Mouse (Mus musculus): Measurements from ENCODE around the gene Ptk7.
"Not testable (repeated sequence)": the region's sequence is repeated elsewhere in the genome, so short reads cannot be mapped to it uniquely, and the experiment has no call there.

Gene Ptk7

DNA sequence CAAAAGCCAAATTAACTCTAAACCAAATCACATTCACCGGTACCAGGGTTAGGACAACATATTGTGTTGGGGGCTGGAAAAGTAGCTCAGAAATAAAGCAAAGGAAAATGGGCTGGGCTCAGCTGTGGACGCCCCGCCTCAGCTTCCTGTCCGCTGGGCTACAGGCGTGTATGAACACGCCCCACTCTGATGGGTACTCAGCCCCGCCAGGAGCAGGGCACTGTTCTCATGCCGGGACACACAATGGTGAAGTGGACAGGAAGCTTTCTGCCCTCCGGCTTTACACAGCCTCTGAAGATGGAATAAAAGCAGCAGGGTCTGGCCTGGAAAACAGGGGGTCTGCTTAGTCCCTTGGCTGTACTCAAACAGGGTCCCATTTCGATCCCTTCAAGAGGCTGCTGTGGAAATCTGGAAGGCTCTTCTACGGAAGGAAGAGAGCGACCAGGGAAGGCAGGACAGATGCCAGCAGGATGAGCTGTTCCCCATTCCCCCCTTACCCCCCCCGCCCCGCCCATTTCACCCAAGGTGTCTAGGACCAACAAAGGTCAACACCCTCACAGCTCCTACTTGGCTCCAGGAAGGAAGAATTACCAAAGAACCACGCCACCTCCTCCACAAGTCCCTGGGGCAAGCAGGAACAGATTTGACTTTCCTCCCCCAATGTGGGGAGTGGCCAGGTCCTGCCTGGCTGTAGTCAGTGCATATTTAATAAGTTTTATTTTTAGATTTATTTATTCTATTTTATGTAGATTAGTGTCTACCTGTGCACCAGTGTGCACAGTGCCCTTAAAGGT is 19.4 kb downstream of the Ptk7 start:
- no peak for DNase-seq (ENCODE audit: low spot score in 2 of 2)

- DNase-seq (ENCODE audit: low spot score in 2 of 2): no peak
Observed at GRCm38 (mm10) chr17:46605987-46606386, 23.3 kb downstream of the Ptk7 start.

GRCm38 (mm10) chr17:46605126-46605525 is 24.2 kb downstream of the Ptk7 start:
- DNase-seq (ENCODE audit: low spot score in 2 of 2): no peak

GRCm38 (mm10) chr17:46603229-46603628 is 26.1 kb downstream of the Ptk7 start:
- no peak for DNase-seq (ENCODE audit: low spot score in 2 of 2)

DNA sequence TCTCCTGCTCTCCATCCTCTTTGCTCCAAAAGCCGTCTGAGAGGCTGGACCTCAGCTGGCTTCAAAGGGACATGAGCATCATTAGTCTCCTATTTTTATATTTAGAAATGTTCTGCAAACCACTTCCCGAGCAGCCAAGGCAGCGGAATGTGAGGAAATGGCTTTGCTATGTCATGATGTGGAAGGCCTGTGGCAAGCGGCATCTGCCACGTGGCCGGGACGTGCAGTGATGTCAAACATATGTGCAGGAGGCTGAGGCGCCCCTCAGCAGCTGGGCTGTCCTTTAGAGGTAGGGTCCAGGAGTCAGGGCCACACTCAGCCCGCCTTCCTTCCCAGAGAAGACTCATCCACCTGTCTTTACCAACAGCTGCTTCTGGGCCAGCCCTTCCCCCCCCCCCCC is 27.1 kb downstream of the Ptk7 start:
- DNase-seq (ENCODE audit: low spot score in 2 of 2): no peak

DNA sequence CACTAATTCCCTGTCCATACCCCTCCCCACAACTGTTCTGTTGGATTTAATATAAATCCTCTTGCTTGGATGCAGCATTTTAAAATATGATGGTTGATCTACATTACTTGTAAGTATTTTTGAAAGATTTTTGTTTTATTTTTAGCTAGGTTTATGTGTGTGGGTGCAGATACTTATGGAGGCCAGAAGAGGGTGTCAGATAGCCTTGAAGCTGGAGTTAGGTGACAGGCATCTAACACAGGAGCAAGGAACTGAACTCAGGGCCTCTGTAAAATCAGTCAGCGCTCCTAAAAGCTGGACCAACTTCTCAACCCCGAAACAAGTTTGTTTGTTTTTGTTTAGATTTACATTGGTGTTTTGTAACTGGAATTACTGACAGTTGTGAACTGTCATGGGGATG is 28.7 kb downstream of the Ptk7 start:
- no peak for DNase-seq (ENCODE audit: low spot score in 2 of 2)

GRCm38 (mm10) chr17:46598963-46599362 is 30.3 kb downstream of the Ptk7 start:
- DNase-seq (ENCODE audit: low spot score in 2 of 2): no peak

GRCm38 (mm10) chr17:46597956-46598355 is 31.3 kb downstream of the Ptk7 start:
- DNase-seq (ENCODE audit: low spot score in 2 of 2): no peak

DNA sequence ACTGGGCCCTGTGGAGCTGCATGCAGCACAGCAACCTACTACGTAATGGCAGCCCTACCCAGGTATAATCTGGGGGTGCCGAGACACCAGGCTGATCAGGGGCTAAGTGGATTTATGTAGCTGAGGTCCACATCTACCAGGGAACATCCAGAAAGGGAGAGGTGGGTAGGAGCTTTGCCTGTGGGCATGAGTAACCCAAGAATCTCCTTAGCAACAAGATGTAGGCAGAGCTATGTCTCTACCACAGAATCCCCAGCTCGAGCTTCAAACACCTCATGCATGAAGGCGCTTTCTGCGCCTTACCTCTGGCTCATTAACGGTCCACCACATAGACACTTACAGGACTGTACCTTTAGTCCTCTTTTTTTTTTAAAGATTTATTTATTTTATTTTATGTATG is 34.0 kb downstream of the Ptk7 start:
- DNase-seq (ENCODE audit: low spot score in 2 of 2): no peak

DNA sequence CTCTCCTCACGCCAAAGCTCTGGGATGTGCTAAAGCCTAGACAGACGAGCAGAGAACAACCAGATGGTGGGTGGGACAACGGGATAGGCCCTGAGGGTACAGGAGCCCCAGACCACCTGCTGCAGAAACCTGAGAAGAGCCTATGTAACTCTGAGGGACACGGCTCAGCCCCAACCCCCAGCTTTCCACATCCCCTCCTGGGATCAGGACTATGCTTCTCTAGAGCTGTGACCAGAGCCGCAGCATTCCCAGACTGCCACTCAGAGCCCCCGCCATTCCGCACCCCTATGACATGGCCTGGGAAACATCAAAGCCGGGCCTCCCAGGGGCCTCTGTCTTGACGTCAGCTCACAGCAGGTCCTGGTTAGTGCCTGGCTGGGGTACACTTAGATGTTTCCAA is 34.7 kb downstream of the Ptk7 start:
- no peak for DNase-seq (ENCODE audit: low spot score in 2 of 2)

DNA sequence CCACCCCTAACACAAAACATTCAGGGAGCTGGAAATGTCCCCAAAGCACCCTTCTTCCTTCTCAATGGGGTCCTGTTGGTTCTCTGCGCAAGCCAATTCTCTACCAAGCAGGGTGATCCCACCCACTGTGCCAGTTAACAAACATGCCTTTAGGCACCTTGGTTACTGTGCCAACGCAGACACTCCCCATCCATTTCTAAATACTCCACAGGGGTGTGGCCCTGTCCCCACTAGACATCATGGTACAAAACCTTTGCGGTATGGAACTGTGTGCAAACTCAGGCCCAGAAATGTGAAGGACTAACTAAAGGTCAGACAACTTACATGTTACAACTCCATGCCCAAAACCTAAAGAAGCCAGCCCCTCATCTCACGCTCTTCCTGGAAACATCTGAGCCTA is 36.2 kb downstream of the Ptk7 start:
- no peak for DNase-seq (ENCODE audit: low spot score in 2 of 2)

DNA sequence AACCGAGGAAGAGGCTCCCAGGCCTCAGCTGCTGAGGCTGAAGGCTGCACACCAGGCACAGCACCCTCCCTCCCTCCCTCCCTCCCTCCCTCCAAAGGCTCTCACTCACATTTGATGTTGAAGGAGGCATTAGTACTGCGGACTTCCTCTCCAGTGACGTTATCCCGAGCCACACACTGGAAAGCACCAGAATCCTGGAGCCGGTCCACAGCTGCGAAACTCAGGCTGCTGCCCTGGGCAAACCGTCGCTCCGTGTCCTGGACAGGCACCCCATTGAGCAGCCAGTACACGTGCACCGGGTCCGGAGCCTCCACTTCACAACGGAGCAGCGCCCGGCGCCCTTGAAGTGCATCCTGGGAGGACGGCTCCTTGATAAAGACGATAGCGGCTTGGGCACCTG is 37.9 kb downstream of the Ptk7 start:
- DNase-seq (ENCODE audit: low spot score in 2 of 2): no peak

DNA sequence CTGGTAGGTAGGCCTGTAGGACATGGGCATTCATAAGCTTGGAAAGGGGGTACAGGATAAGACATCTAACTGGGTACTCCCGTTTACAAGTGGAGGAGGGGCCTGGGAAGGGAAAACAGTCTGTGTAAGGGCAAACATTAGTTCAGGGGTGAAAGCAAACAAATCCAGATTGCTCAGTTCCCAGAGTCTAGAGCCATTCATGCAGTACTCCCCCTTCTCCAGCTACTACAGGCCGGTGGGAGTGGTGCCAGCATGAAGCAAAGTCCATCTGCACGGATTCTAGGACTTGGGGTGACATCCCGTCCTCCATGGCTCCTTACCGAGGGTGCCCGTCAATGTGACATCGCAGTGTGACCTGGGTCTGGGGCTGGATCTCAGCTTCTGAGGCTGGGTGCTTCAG is 38.9 kb downstream of the Ptk7 start:
- DNase-seq (ENCODE audit: low spot score in 2 of 2): no peak

DNA sequence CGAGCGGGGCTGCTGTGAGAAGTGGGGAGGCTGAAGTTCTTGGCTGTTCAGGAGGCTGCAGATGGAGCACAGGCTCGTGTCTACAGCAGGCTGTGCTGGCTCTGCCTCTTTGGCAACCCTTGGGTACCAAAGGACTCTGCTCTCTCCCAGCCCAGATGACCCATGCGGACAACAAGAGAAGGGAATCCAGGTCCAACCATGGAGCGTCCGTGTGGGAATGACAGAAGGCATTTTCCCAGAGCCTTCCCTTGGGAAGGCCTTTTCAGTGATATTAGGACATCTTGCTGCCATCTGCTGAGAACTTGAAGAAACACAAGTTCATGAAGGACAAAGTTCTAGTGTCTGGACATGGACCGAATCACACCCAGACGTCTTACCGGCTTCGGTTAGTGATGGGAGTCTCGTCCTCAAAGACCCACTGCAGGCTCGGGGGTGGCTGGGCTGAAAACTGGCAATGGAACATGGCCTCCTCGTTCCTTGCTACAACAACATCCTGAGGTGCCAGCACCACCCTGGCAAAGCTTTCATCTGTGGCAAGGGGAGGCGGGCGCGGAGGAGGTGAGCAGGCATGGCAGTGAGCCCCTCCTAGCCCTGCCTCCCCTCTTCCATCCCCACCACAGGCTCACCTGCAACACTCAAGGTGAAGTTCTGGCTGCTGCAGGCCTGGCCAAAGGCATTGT is 39.5 kb downstream of the Ptk7 start:
- DNase-seq (ENCODE audit: low spot score in 2 of 2): no peak

DNA sequence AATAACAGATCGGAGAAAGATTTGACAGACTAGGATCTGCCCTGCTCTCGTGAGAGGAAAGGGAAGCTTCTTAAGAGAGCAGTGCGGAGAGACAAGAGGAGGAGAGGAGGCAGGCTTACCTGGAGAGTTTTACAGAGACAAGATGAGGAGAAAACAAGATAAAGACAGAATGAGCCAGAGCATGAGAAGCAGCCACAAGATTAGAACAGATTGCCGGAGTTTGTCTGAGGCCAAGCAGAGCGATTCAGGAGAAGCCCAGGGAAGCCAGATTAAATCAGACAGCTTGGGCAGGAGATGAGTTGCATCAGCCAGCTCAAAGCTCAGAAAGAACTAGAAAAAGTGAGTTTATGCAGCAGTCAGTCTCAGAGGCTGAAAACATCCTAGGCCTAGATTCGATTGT is 40.4 kb downstream of the Ptk7 start:
- DNase-seq (ENCODE audit: low spot score in 2 of 2): no peak

DNA sequence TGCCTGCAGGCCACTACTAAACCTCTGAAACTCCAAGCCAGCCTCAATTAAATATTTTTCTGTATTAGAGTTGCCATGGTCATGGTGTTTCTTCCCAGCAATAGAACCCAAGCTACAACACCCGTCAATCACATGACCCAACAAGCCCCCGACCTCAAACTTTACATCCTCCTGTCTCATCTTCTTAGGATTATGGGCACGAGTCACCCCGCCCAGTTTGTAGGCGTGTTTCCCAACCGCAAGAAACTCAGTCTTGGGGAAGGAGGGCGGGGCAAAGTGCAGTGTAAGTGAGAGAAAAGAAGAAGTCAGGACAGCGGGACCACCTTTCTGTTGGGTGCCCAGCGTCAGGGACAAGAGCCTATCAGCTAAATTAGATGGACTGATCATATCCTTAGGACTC is 41.1 kb downstream of the Ptk7 start:
- DNase-seq (ENCODE audit: low spot score in 2 of 2): no peak

GRCm38 (mm10) chr17:46586327-46586726 is 43.0 kb downstream of the Ptk7 start:
- no peak for DNase-seq (ENCODE audit: low spot score in 2 of 2)

- no peak for DNase-seq (ENCODE audit: low spot score in 2 of 2)
Observed at GRCm38 (mm10) chr17:46578650-46579049, 50.7 kb downstream of the Ptk7 start.

- peak in 1 of 2 experiments; percentile 63 for DNase-seq (ENCODE audit: low spot score in 2 of 2)
Observed at GRCm38 (mm10) chr17:46576070-46576469, 53.2 kb downstream of the Ptk7 start.

GRCm38 (mm10) chr17:46574535-46574934 is 54.8 kb downstream of the Ptk7 start:
- no peak for DNase-seq (ENCODE audit: low spot score in 2 of 2)

DNA sequence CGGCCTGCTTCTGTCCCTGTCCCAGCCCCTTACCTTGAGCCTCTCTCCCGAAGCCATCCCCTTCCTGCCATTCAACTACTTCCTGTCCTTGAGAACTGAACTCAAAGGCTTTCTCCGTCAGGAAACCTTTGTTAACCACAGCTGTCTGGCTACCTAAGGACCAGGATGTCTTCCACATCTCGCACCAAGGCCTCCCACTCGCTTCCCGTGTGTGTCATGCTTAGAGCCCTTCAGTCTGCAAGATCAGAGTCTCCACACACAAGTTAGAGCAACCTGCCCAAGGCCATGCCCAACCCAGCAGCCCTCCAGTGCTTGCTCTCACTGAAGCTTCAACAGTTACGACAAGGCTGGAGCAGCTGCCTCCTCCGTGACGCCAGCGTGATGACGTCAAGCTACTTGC is 58.3 kb downstream of the Ptk7 start:
- DNase-seq (ENCODE audit: low spot score in 2 of 2): no peak

DNA sequence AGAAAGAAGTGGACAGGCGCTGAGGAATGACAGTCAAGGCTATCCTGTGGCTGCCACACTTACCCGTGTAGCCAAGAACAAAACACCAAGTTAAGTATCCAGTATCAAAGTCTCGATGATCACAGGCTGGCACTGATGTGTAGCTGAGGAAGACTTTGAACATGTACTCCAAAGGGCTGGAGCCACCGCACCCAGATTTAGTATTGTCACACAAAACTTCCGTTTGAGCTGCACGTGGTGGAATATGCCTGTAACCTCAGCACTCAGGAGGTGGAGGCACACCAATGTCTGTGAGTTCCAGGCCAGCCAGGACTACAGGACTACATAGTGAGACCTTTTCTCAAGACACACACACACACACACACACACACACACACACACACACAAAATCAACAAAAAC is 70.2 kb downstream of the Ptk7 start:
- DNase-seq (ENCODE audit: low spot score in 2 of 2): no peak

DNA sequence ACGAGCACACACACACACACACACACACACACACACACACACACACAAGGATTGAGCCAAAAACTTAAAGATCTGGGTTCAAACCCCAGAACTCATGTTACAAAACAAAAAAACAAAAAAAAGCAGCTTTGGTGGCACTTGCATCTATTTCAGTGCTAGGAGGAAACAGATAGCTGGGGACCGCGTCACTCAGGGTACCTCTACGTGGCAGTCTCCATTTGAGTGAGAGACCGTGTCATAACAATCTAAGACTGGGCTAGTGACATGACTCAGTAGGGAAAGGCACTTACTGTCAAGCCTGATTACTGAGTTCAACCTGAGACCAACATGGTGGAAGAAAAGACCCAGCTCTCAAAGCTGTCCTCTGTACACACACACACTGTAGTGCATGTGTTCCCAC is 71.2 kb downstream of the Ptk7 start:
- DNase-seq (ENCODE audit: low spot score in 2 of 2): no peak

GRCm38 (mm10) chr17:46557321-46557720 is 72.0 kb downstream of the Ptk7 start:
- DNase-seq (ENCODE audit: low spot score in 2 of 2): not testable (repeated sequence)

All from thymus, postnatal 10 days (tissue).